Mouse (Mus musculus) MEL (cell line): ENCODE measurements around the gene Ankrd28.

ENCODE experiments used
- CTCF ChIP-seq, 3 experiments: IDR thresholded peaks in 2 of 3; conservative IDR thresholded peaks in 1 of 3; 2 replicates each; pipeline ENCODE4 v1.5.1; 2011 to 2012; ENCODE audit warnings: low read length in 3 of 3, low read depth in 2 of 3, mild to moderate bottlenecking in 2 of 3, improper control_type of control experiment in 1 of 3, inconsistent platforms in 1 of 3, mixed read lengths in 1 of 3, moderate library complexity in 1 of 3; ENCODE audit not compliant: control insufficient read depth in 1 of 3, insufficient read depth in 1 of 3, poor library complexity in 1 of 3, severe bottlenecking in 1 of 3
- EP300 ChIP-seq, 2 experiments: IDR thresholded peaks; 2 replicates each; pipeline ENCODE4 v1.6.1; 2011; ENCODE audit warnings: improper control_type of control experiment in 2 of 2, low read length in 2 of 2, low read depth in 1 of 2, mild to moderate bottlenecking in 1 of 2
- HCFC1 ChIP-seq: IDR thresholded peaks from 2 replicates; pipeline ENCODE4 v1.6.1; 2012; ENCODE audit warnings: low read depth, mild to moderate bottlenecking, inconsistent platforms, low read length, improper control_type of control experiment, moderate library complexity
- MAZ ChIP-seq: IDR thresholded peaks from 2 replicates; pipeline ENCODE4 v1.6.1; 2012; ENCODE audit warnings: low read depth, mild to moderate bottlenecking, inconsistent platforms, low read length, improper control_type of control experiment
- POLR2A ChIP-seq, 2 experiments: IDR thresholded peaks; 2 replicates each; pipeline ENCODE4 v1.6.1; 2011 to 2012; ENCODE audit warnings: low read length in 2 of 2, mild to moderate bottlenecking in 2 of 2, control low read depth in 1 of 2, improper control_type of control experiment in 1 of 2, low read depth in 1 of 2, moderate library complexity in 1 of 2; ENCODE audit not compliant: control insufficient read depth in 1 of 2, insufficient read depth in 1 of 2, poor library complexity in 1 of 2
- RAD21 ChIP-seq: IDR thresholded peaks from 2 replicates; pipeline ENCODE4 v1.6.1; 2011; ENCODE audit warnings: mild to moderate bottlenecking, low read depth, low read length, improper control_type of control experiment

GRCm38 (mm10) chr14:31684343-31685040 is 146.0 kb downstream of the Ankrd28 start:
- TF ChIP-seq MAZ (no peak), CTCF (IDR thresholded peaks at IDR 0.05 in 2 of 3, conservative IDR thresholded peaks at IDR 0.05 in 1 of 3; ENCODE audit: control insufficient read depth in 1 of 3, insufficient read depth in 1 of 3, low read depth in 2 of 3, low read length in 3 of 3, poor library complexity in 1 of 3, severe bottlenecking in 1 of 3) (no peak), RAD21 (no peak), EP300 (IDR thresholded peaks at IDR 0.05; ENCODE audit: low read depth in 1 of 2, low read length in 2 of 2) (no peak), HCFC1 (no peak), POLR2A (IDR thresholded peaks at IDR 0.05; ENCODE audit: control insufficient read depth in 1 of 2, insufficient read depth in 1 of 2, low read depth in 1 of 2, low read length in 2 of 2, poor library complexity in 1 of 2) (peak in 1 of 2 experiments; percentile 53; a peak in 2 of 4 replicates)
